Mouse (Mus musculus) thymus, postnatal 4 days (tissue): ENCODE data around the gene Manf.

Experiments
- DNase-seq: peaks from one replicate; pipeline ENCODE4 v3.0.0; 2021

Manf gene

GRCm38 (mm10) chr9:106891829-106892551 is at the start of gene Manf:
Gene Manf (minus strand): TSS chr9:106891979.
- peak; percentile 93 for DNase-seq

- DNase-seq: no peak
These were observed 43.2 kb upstream of the Manf start for GRCm38 (mm10) chr9:106934998-106935397.

DNA sequence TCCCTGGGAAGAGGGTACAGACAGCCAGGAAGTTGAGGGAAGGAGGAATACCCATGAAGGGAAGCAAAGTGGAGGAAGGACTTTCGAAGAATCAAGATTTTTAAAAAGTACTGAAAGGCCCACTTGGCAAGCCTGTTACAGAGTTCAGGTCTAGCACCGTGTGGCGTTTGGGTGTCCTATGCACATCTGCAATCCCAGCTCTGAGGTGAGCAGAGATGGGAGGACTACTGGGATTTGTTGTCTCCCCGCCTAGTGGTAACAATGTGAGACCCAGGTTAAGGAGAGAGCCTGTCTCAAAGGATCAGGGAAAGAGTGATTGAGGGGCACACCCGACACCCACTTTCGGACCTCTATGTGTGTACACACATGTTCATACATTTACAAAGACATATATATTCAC is 23.1 kb upstream of the Manf start:
- DNase-seq: no peak

DNA sequence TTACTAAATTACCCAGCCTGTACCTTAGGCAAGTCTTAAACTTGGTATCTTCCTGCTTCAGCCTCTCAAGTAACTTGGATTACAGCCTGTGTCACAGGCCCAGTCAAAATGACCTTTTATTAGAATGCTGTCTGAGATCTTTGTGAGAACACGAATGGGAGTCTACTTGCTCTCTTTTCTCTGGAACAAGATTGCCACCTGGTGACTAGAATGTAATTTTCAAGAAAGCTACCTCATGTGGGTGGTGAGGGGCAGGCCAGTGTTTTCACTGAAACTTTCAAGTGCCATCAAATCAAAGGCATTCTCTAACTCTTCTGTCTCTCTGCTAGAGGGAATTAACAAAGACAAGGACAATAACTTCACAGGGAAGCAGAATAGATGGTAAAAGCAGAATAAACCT is 22.0 kb upstream of the Manf start:
- DNase-seq: no peak

DNA sequence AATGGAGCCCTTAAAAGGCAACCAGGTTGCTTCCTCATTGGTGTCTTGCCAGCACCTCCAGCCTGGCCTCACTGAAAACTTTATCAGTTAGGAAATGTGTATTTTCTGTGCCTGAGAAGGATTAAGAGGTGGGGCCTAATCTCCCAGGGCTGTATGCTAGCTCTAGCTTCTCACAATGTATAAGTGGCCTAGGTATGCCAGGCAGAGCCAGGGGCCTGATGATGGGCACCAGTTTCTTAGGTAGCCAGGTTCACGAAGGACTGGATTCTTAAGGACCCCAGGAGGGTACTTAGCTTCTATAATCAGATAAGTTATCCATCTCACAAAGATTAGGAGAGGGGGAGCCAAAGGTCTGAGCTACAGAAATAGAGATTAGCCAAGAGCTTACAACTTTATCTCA is 19.8 kb upstream of the Manf start:
- no peak for DNase-seq

DNA sequence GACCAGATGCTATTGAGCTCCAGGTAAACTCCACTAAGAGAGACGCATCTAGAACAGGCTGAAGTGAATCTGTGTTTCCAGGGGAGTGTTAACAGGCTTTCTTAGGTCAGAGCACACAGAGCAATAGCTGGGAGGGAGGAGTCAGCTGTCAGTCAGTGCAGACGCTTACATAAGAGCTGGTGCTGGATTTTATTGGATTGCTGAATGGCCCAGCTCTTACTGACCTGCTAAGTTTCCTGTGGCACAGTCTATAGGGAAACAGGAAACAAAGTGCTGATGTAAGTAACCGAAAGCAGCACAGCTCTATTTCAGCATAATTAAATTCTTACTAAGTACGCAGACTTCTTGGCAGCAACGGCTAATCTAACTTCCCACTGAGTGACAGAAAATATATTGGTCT is 16.9 kb upstream of the Manf start:
- DNase-seq: no peak

DNA sequence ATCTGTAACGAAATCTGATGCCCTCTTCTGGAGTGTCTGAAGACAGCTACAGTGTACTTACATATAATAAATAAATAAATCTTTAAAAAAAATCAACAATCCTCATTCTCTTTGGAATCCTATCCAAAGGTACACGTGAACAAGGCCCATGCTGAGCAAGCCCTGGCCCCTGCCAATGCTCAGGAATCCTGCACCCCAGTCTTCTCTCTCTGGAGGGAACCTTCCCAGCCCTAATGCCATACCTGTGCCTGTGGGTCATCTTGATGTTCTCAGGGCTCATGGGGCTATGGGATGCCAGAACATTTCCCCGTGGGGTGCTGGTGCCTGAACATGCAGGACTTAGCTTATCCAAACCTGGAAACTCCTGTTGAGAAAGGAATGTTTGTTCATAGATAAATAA is 16.4 kb upstream of the Manf start:
- DNase-seq: no peak

GRCm38 (mm10) chr9:106906597-106906996 is 14.8 kb upstream of the Manf start:
- no peak for DNase-seq

- DNase-seq: peak; percentile 51
These were observed 12.0 kb upstream of the Manf start for GRCm38 (mm10) chr9:106903791-106904134.

GRCm38 (mm10) chr9:106903099-106903790 is 11.5 kb upstream of the Manf start:
- no peak for DNase-seq

GRCm38 (mm10) chr9:106901596-106901995 is 9.8 kb upstream of the Manf start:
- no peak for DNase-seq

DNA sequence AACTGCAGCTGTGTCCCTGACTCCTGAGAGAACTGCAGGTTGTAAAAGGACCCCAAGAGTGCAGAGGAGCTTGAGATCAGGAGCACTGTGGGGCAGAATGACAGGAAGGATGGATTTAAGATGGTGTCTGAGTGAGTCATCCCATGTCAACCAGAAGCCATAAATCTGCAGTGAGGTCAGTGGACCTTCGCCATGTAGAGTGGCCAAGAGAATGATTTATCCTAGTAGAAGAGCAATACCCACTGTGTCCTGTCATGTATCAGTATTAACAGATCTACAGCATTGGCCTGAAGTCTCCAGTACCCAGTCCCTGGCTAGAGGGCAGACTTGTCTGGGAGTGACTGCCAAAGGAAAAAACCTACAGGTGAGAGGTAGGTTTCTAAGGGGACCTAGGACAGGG is 7.1 kb upstream of the Manf start:
- DNase-seq: no peak

DNA sequence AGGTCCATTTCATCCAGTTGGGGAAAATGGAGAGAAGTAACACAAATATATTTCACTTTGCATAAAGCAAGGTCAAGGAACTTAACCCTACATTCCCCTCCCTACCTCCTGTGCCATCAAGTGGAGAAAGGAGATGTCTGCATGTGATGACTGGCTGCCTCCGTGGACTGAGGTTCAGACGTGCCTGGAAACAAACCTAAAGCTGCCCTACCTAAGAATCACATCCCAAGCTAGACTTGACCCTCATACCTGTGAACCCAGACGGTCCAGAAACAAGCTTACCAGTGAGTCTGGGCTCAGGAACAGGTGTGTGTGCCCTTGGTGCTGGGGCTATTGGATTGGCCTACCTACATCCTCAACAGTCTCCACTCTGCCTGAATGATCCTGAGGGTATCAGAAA is 1.5 kb upstream of the Manf start:
- DNase-seq: no peak

GRCm38 (mm10) chr9:106892552-106892875 is 735 bp upstream of the Manf start:
- no peak for DNase-seq

DNA sequence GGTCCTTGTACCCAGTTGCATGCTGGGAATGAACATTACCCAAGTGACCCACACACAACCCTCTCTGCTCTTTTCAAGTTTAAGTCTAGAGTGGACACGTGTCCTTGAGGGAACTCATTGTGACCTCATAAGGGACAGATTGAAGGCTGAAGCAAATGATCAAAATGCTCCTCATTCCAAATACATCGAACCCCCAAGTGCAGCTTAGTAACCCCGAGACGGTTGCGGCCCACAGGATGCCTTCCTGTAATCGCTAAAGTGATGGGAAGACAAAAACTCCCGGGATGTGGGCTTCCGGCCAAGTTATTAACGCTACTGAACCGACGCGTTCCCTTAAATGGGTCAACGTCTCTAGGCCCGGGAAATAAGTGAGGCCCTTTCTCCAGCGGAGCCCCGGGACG is 438 bp downstream of the Manf start:
- no peak for DNase-seq

DNA sequence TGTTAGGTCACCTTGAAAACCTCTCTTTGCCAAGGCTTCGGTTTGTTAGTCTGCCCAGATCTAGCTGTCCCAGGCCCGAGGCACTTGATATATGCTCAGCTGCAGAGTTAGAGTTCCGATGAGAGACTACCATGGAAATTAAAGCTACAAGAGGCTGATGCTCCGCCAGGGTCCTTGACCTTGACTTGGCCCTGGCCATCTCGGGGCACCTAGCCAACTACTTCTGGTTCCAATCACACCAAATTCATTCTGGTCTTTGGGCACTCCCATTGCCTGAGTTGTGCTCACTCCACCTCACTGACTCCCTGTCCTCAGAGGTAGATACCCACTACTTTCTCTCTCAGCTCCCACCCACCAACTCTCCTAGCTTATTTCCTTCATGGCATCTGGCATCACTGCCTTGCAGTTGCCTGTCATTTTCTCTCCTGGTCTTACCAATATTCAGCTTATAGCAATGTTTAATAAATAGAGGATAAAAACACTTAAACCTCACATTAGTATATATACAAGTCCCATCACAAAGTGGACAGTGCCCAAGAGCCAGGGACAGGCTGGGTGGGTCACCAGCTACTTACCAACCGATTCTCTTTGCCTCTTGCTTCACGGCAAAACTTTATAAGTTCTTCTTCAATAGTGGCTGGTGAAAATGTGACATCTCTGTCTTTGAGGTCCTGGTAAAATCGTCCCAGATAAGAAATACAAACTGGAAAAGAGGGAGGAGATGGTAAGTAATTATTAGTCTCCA is 1.1 kb downstream of the Manf start:
- DNase-seq: no peak

DNA sequence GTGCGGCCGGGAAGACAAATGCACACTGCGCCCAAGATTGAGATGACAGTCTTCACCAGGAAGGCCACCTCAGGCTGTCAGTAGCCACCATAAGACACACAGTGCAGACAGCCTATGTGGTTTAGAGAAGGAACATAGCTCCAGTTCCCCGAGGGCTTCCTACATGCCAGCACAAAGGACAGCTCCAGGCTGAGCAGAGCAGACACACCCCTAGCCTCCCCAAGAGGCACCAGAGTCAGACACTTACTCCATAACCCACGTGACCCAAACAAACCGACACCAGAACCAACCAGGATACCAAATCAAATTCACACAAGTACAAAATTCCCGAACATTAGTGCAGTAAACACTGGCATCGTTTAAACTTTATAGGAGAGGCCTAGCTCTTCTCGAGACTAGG is 2.5 kb downstream of the Manf start:
- DNase-seq: no peak

- DNase-seq: no peak
These were observed 3.4 kb downstream of the Manf start for GRCm38 (mm10) chr9:106888346-106888745.

- peak; percentile 99 for DNase-seq
These were observed 4.7 kb downstream of the Manf start, which contains the start of gene Rbm15b for GRCm38 (mm10) chr9:106886828-106887702. Gene Rbm15b (minus strand): TSS chr9:106887428.

GRCm38 (mm10) chr9:106885901-106886731 is 5.7 kb downstream of the Manf start:
- peak; percentile 78 for DNase-seq

DNA sequence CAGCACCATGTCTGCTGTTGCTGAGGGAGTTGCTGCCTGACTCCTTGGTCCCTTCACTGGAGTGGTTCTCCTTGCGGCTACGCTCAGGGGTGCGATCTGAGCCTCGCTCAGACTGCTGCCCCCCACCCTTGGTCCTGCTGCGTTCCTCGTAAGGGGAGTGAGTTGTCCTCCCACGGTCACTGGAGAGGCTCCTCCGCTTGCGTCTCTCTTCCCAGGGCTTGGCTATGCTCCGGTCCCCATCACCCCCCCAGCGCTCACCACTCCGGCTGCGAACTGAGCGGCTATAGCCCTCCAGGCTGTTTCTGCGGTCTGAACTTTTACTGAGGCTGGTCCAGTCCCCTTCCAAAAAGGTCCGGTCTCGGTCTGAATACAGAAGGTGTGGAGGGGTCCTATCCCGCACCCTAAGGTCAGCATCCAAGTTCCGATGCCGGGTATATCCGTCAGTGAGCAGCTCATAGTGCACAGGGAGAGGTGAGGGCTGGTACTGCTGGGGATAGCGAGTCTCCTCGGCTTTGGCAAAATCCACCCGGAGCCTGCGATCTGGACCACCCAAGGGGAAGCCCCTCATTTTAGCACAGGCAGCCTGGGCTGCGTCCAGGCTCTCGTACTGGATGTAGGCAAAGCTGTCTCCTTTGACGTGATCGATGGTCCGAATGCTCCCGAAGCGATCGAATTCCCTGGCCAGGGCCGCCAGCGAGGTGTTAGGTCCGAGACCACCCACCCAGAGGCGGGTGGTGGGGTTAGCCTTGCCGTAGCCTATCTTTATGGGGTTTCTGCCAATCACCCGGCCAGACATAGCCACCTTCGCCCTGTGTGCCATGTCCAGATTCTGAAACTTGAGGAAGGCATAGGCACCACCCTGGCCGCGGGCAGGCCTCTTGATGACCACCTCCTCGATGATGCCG is 6.5 kb downstream of the Manf start:
- peak; percentile 30 for DNase-seq
